Mouse (Mus musculus): ENCODE data around the gene Acss1.

DNA sequence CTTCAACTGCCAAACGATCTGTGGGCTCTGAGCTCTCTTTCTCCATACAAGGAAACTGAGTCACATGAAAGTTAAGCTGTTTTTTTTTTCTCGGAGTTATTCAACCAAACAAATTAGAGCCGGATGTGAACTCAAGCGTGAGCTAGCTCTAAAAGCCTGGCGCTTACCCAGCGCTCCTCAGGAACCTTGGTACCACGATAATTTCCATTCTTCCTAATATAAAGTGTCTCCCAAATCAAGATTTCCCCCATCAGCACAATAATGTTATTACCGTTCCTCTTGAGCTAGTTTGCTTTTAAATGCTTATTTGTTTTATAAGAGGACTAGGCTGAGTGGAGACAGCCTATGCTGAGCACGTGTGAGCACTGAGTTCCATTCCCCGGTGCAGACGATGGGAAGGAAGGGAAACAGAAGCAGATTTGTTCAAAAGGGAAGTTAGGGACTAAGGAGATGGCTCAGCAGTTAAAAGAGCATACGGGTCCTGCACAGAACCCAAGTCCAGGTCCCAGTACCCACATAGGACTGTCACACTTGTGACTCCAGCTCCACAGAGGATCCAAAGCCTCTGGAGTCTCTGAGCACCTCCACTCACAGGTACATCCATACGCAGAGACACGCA, 20.5 kb downstream of the Acss1 start:
- TF ChIP-seq CTCF (IDR thresholded peaks at IDR 0.05; ENCODE audit: low read depth) (no peak), EP300 (IDR thresholded peaks at IDR 0.05; ENCODE audit: low read depth) (no peak)
